Mouse (Mus musculus) lung, adult 2 months (tissue): ENCODE results near the gene Tbxas1.

Experiments
- CTCF ChIP-seq: fragments of 200-500 bp; IDR thresholded peaks from 2 replicates; pipeline ENCODE4 v1.5.1; 2011; ENCODE audit warnings: mild to moderate bottlenecking, low read length, control low read depth; ENCODE audit not compliant: insufficient read depth
- POLR2A ChIP-seq: fragments of 200-500 bp; IDR thresholded peaks from 2 replicates; pipeline ENCODE4 v1.6.1; 2011; ENCODE audit warnings: low read depth, mild to moderate bottlenecking, control low read depth, low read length, borderline replicate concordance; ENCODE audit errors: extremely low read depth

DNA sequence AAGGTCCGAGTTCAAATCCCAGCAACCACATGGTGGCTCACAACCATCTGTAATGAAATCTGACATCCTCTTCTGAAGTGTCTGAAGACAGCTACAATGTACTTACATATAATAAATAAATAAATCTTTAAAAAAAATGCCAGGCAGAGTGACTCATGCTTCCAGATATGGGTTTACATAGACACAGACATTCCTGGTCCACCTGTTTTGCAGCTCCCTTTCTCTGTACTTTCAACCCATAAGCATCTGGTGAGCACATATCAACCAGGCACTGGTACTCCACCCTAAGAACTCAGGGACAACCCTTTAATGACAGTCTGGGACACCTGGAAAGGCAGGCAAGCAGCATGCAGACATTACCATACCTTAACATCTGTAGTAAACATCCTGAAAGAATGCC lies 240.2 kb downstream of the Tbxas1 start:
- no peak for TF ChIP-seq CTCF
- TF ChIP-seq POLR2A, result no peak
